Mouse (Mus musculus): ENCODE measurements at regions not wholly inside any gene's neighbourhood (a gene's known extent, or its start where the extent isn't known, plus 50 kb on each side); places are given as distances from the start of the nearest gene placed in this dataset.

DNA sequence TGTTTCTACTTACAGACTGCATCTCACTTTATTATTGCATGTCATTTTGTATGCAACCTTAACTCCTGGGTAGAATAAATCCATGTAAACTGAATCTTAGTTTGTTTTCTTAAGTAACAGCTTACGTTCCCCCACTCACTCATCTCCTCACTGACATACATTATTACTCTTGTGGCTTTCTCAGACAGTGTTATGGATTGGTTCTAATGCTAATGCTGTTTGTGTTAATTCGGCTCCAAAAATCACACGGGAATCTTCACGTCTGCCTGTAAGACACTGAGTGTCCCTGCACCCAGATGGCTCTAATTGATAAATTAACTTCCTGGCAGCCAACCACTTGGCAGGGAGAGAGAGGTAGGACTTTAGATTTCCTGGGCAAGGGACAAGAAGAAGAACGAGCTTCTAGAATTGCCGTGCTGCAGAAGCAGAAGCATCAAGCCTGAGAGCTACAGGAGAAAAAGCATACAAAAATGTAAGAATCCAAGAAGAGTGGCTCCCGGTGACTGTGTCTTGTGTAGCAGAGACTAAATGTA, 610.3 kb upstream of the Tbl1xr1 start:
- TF ChIP-seq GATA4 (IDR thresholded peaks at IDR 0.05; ENCODE audit: insufficient replicate concordance, low read length) = no peak

DNA sequence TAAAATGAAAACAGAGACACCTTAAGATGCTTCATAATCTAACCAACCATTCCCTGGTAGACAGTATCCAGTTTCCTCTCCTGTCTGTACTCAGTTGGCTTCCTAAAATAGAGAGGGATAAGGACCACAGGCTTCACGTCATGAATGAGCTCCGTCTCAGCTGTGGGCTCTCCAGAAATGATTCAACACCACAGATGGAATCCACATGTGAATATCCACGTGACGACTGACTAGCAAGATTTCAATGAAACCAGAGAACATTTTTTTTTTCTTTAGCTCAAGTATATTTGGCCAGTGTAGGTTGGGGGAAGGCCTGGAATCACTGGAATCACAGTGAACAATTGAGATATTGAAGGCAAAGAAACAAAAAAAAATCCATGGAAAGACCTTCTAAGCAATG, 599.1 kb upstream of the Tbl1xr1 start:
- no peak for TF ChIP-seq GATA4 (IDR thresholded peaks at IDR 0.05; ENCODE audit: insufficient replicate concordance, low read length)

DNA sequence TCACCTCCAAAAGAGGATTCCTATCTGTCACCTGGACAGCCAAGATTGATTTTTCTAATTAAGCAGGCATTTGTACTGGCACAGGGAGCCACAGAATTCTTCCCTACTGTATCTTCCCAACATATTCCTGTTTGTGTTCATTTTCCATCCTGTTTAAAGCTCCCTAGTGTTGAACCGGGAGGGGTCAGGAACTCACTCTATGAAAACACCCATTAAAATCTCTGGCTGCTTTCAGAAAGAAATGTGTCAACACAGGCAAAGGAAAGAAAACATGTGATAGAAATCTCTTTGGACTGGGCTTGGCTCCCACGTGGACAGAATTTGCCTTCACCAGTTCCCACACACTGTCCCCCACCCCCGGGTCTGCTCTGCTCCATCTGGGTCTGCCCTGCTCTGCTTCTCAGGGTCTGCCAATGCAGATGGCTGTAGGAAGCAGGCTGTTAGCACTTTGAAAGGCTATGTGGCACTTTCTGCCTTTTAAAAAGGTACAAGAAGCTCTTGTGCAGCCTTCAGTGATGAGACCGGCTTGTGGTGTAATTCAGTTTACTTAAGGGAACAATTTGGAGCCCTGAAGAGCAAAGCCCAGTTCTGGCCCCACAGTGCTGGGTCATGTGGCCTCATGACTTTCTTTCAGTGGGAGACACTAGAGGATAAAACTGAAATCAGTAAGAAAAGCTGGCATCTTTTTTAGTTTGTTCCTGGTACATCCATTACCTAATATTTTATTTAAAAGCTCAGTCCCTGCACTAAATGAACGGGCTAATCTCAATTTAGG, 597.2 kb upstream of the Tbl1xr1 start:
- peak; percentile 62; the same call in 1 of the 2 replicates for TF ChIP-seq GATA4 (IDR thresholded peaks at IDR 0.05; ENCODE audit: insufficient replicate concordance, low read length)

DNA sequence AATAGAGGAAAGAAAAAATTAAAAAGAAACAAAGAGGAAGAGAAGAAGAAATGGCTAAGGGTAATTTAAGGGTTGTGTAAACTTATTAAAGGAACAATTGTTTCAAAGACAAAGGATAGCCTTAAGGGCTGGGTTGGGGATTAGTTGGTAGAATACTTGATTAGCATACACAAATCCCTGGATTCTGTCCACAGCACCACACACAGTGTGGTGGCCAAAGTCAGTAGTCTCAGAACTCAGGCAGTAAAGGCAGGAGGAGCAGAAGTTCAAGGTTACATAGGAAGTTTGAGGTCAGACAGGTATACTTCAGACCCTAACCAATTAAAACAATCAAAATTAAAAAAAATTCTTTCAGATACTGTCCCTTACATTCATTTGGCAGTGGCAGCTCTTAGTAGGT, 596.6 kb upstream of the Tbl1xr1 start:
- no peak for TF ChIP-seq GATA4 (IDR thresholded peaks at IDR 0.05; ENCODE audit: insufficient replicate concordance, low read length)

DNA sequence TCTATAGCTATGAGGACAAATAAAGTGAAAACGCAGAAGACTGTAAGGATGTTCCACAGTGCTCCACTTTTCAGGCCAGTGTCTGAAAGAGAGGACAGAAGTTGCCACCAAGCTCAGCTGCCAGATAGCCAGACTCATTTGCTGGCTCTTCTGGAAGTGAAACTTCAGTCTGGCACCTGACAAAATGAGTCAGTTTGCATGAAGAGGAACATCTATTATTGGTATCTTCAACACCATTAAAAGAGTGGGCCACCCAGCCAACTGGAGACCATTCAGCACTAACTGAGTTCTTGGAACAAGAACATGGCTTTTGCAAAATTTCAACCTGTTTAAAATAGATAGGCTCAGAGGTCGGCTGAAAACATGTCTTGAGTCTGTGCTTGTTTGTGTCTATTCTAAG, 592.4 kb upstream of the Tbl1xr1 start:
- TF ChIP-seq GATA4 (IDR thresholded peaks at IDR 0.05; ENCODE audit: insufficient replicate concordance, low read length) = no peak

DNA sequence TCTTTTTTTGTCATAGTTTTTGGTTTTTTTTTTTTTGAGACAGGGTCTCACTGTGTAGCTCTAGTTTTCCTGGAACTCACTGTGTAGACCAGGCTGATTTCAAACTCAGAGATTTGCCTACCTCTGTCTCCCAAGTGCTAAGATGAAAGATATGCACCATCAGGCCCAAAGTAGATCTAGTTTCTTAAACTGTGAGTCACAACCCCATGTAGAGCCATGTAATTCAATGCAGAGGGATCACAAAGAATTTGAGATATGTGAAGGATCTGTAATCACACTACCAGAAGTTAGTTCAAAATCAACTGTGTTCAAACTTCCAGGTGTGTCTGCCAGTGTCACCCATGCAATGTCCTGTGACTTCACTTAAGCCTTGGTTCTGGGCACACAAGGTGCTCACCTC, 591.0 kb upstream of the Tbl1xr1 start:
- TF ChIP-seq GATA4 (IDR thresholded peaks at IDR 0.05; ENCODE audit: insufficient replicate concordance, low read length) = no peak

DNA sequence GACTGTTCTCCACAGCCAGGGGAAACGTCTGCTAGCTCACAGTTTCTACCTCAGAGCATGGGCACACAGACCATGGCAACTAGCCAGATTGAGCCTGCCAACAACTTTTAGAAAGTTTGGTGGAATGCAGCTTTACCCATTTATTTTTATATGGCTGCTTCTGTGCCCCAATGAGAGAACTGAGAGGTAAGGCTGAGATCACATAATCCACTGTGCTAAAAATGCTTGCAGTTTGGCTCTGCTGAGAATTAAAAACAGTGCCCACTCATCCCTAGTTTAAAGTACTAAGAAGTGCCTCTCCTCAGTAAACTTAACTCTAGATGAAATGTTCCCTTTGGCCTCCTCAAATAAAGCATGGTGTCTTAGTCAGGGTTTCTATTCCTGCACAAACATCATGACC, 586.9 kb upstream of the Tbl1xr1 start:
- no peak for TF ChIP-seq GATA4 (IDR thresholded peaks at IDR 0.05; ENCODE audit: insufficient replicate concordance, low read length)

DNA sequence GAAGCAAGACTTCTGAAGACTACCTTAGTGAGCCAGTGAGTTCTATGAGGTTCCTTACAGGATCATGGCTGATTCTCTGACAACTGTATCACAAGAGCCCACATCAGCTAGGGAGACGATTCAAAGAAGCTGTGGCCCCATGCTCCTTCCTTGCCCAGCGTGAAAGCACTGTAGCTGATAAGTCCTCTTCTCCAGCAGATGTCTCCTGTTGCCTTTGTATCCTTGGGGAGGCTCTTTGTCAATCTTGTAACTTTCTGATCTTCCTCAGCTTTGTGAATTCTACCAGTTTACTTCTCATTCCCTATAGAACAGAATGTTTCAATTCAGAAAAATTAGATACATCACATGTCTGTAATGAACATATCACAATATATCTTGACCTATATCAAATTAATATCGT, 584.0 kb upstream of the Tbl1xr1 start:
- TF ChIP-seq GATA4 (IDR thresholded peaks at IDR 0.05; ENCODE audit: insufficient replicate concordance, low read length) = no peak

DNA sequence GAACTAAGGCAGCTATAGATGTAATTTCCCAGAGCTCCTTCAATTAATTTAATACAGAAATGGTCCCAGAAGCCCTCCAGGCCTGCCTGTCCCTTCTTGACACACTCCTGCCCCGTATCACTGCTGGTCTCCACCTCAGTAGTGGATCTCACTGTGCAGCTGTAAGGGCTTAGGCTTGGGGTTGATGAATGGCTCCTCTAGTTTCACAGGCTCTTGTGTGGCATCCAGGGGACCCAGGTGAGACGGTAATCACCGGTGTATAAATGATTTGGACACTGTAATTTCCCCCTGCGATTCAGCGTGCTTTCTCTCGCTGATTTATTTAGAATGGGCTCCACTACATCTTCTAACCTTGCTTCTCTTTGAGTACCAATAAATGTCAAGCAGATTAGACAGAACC, 583.1 kb upstream of the Tbl1xr1 start:
- TF ChIP-seq GATA4 (IDR thresholded peaks at IDR 0.05; ENCODE audit: insufficient replicate concordance, low read length) = no peak

DNA sequence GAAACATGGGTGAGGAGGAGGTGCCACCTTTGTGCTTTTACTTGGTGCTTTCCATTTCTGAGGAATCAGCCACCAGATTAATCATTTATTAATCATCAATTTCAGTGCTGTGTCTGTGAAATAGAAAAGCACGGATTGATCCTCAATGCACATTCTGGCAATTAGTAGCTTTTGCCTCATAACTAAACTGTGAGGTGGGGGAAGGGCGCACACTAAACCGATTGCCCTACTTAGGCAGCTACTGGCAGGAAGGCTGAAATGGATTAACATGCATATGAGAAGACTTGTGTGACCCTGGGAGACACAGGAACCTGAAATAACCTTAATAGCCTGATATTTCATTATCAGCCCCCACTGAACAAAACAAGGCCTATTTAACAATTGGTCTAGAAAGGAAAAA, 581.5 kb upstream of the Tbl1xr1 start:
- no peak for TF ChIP-seq GATA4 (IDR thresholded peaks at IDR 0.05; ENCODE audit: insufficient replicate concordance, low read length)

DNA sequence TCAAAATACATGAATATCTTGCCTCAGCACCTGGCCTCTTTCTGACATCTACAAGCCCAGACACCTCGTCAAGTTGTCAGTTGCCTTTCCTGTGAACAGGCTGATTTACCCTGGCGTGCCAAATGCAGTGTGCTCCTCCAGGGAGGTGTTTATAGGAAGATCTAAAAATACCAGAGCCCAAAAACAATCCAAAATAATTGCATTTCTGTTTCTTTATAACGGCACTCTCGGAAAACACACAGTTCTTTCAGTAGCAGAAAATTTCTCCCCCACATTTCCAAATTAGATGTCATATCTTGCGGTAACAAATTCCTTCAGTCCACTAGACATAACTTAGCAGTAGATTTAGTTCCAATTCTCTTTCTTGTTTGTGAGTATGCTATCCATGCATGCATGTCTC, 580.8 kb upstream of the Tbl1xr1 start:
- TF ChIP-seq GATA4 (IDR thresholded peaks at IDR 0.05; ENCODE audit: insufficient replicate concordance, low read length) = no peak

DNA sequence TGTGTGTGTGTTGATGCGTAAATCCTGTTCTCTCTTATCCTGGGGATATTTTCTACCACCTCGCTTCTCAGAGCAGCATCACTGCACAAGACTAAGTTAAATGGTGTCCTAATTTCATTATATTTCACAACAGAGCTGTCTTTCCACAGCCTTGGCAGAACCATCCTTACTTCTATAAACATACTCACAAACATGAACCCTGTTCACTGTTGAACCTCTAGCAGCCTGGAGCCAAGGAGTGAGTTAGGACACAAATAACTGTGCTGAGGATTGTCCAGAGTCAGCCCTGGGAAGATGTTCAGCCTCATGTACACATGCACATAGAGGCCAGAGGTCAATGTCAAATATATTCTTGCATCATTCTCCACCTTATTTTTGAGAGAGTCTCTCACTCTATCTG, 580.3 kb upstream of the Tbl1xr1 start:
- no peak for TF ChIP-seq GATA4 (IDR thresholded peaks at IDR 0.05; ENCODE audit: insufficient replicate concordance, low read length)

DNA sequence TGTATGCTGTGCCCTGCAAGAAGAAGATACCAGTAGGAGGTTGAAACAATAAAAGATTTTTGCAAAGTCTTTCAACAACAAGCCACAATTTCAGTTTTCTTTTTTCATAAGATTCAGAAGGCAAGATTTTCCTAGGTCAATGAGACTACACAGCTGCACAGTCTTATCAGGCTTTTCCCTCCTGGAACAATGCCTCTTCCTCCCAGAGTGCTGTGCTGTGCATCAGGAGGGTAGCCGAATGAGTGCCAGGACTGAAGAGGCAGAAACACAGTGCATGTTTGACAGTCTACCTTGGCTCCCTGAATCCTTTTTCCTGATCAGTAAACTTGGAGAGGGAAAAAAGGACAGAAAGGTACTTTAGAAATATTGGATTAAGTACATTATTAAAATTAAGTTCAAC, 579.4 kb upstream of the Tbl1xr1 start:
- peak; percentile 66; the same call in 1 of the 2 replicates for TF ChIP-seq GATA4 (IDR thresholded peaks at IDR 0.05; ENCODE audit: insufficient replicate concordance, low read length)

DNA sequence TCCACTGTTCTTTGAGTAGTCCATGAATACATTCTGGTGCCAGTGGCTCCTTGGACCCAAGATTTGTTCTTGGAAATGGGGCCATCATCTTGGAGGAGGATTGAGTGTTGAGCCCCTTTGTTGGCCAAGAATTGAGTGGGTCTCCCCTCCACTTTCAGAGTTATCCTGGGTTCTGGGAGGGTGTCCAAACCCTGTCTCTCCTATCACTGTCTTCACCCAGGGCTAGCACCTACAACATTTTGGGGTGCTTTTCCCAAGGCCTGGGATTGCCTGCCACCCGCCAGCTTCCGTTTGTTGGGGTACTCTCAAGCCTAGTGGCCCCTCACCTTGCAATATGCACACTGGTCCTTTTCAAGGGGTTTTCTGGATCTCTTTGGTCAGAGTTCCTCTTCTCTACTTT, 568.8 kb upstream of the Tbl1xr1 start:
- TF ChIP-seq GATA4 (IDR thresholded peaks at IDR 0.05; ENCODE audit: insufficient replicate concordance, low read length) = no peak

DNA sequence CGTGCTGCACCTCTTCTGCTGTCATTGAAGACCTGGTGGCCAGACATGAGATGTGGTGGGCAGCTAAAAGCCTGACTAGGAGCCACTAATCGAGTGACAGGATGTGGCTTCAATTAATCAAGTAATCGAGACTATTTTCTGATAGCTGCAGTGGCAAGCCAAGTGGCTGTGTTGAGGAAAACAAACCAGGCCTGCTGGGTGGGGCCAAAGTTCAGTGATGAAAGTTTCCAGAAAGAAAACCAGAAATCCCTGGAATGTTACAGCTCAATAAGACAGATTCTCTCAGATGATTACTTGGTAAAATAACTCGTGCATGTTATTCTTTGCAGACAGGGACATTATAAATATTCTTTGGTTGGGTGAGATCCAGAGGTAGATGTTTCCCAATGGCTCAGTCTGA, 564.4 kb upstream of the Tbl1xr1 start:
- TF ChIP-seq GATA4 (IDR thresholded peaks at IDR 0.05; ENCODE audit: insufficient replicate concordance, low read length) = no peak

DNA sequence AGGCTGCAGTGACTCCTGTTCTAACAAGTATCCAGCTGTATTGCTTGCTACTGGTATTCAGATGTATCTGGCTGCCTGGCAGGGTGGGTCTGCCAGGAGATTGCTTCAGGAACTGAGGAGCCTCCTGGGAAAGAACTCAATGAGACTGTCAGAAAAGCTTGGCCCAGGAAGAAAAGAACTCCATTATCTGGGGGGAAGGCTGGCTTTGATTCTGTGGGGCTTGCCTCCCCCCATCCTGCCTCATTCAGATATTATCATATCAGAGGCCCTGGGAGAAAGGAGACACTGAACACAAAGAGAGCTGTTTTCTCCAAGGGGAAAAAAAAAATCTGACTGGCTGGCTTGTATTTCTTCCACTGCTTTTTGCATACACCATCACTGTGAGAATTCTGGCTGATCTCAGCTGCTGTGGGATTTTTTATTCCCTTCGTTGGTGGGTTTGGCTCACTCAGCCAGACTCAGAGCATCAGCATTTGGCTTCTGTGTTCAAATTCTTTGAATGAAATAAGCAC, 552.0 kb upstream of the Tbl1xr1 start:
- no peak for TF ChIP-seq GATA4 (IDR thresholded peaks at IDR 0.05; ENCODE audit: insufficient replicate concordance, low read length)

DNA sequence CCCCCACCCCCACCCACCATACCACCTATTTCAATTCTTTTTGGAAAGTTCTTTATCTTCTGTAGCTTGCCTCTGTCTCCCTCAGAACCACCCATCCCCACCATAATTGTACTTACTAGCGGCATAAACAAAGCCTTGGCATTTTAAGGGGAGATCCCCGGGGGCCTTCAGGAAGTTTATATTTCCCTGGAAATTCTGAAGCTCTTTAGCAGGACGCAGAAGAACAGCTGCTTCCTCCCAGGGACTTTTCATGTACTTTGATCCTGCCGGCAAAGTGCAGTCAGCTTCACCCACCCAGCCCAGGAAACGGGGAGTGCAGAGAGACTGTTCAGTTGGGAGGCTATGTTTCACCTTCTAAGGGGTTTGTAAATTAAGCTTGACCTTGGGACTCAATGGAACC, 545.6 kb upstream of the Tbl1xr1 start:
- TF ChIP-seq GATA4 (IDR thresholded peaks at IDR 0.05; ENCODE audit: insufficient replicate concordance, low read length) = no peak

Data from liver, adult (tissue).